Mouse (Mus musculus): ENCODE results near the gene Dcaf12l2.

Dcaf12l2 gene

DNA sequence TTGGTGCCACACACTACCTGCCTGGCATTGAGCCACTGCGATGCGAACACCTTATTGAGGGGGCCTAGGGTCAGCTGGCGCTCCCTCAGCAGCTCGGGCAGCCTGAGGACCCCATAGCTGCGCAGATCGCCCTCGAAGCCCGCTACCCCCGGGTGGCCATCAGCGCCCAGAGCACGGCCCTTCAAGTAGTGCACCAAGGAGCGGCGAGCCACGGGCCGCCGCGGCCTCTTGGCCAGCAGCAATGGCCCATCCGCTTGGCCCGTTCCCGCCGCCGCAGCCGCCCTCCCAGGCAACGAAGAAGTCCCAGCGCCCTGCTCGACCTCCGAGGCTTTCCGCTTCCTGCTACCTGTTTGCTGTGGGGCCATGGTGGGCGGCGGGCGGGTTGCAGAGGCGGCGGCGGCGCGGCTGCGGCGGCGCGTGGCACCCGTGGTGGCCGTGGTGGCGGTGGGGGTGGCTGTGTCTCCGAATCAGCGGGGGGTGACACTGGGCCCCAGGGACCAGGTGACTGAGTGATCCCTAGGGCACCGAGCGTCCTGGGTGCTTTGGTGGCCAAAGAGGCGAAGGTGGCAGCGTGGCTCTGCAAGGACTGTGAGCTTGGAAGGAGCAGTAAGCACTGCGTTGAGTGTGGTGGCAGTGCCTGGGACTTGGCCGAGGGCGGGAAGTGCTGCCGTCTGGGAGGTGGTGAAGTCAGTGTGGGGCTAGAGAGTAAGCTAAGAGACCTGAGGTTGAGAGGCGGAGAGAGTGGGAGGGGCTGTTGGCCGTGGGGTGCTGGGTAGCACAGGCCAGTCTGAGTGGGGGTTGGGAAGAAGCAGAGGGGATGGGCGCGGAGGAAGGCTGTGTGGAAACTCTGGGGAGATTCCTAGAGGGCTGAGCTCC lies at the start of gene Dcaf12l2:
Dcaf12l2 (minus strand) TSS at position 697 of the 876 bp plus-strand sequence.
- peak in 1 of 2 experiments; percentile 8 for DNase-seq (ENCODE audit: low spot score in 2 of 2)

DNA sequence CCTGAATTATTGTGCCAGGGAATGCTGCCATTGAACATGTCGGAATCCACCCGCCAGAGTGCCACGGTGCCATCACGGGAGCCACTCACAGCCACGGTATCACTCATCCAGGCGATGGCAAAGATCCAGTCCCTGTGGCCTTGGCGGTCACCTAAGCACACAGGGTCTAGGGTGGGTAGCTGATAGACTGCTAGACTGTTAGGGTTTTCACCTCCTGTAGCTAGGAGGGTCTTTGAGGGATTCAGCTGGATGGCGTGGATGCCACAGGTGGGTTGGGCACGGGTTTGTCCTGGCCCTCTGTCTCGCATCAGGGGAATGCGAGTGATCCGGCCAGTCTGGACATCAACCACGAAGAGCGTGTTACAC lies 879 bp downstream of the Dcaf12l2 start:
- no peak for DNase-seq (ENCODE audit: low spot score in 2 of 2)

All from spleen, postnatal 4 days (tissue).